Mouse (Mus musculus) Muller cell, postnatal 12 days (primary cell): ENCODE measurements at regions not wholly inside any gene's neighbourhood (a gene's known extent, or its start where the extent isn't known, plus 50 kb on each side); places are given as distances from the start of the nearest gene placed in this dataset.

Experiments used
- DNase-seq: peaks from one replicate; pipeline ENCODE4 v3.0.0-alpha.2; 2015; ENCODE audit errors: inconsistent ontology term

GRCm38 (mm10) chr10:51291412-51292207 lies 188.8 kb upstream of the Gm49339 start:
- DNase-seq = no peak

GRCm38 (mm10) chr10:51312814-51313213 lies 167.6 kb upstream of the Gm49339 start:
- no peak for DNase-seq

GRCm38 (mm10) chr10:51320207-51320606 lies 160.2 kb upstream of the Gm49339 start:
- no peak for DNase-seq

- no peak for DNase-seq
Measured at GRCm38 (mm10) chr10:51328772-51329171, 151.6 kb upstream of the Gm49339 start.

GRCm38 (mm10) chr10:51329386-51329785 lies 151.0 kb upstream of the Gm49339 start:
- DNase-seq = no peak
